Mouse (Mus musculus) MEL (cell line): ENCODE measurements around the gene Mapre3. TPM values are rescaled to one million over a fixed set of nuclear protein-coding genes. Genes with fewer than 3 reads are reported as not detected.

ENCODE experiments used
- DNase-seq: peaks from one replicate; pipeline ENCODE4 v3.0.0; 2011; ENCODE audit warnings: low read depth, low spot score
- H3K27ac ChIP-seq: 2 replicates; pipeline ENCODE4 v1.5.1; 2012; ENCODE audit warnings: low read depth, mild to moderate bottlenecking, control low read depth, low read length, moderate library complexity; ENCODE audit not compliant: control insufficient read depth
- H3K27me3 ChIP-seq, 2 experiments: fragments of 150-350 bp in 1 of 2; sonication (generic) in 1 of 2; 2 replicates each; pipeline ENCODE4 v1.6.1; 2012; ENCODE audit warnings: low read length in 2 of 2, mild to moderate bottlenecking in 2 of 2, improper control_type of control experiment in 1 of 2, moderate library complexity in 1 of 2; ENCODE audit not compliant: insufficient read depth in 2 of 2, control insufficient read depth in 1 of 2
- H3K36me3 ChIP-seq, 2 experiments: 2 replicates each; pipeline ENCODE4 v1.6.1; 2012 to 2014; ENCODE audit warnings: low read length in 2 of 2, improper control_type of control experiment in 1 of 2, inconsistent platforms in 1 of 2, mild to moderate bottlenecking in 1 of 2; ENCODE audit not compliant: insufficient read depth in 2 of 2, control insufficient read depth in 1 of 2
- H3K4me1 ChIP-seq, 2 experiments: fragments of 150-350 bp in 1 of 2; sonication (generic) in 1 of 2; 2 replicates each; pipeline ENCODE4 v1.6.1; 2012; ENCODE audit warnings: low read length in 2 of 2, improper control_type of control experiment in 1 of 2, mild to moderate bottlenecking in 1 of 2; ENCODE audit not compliant: insufficient read depth in 2 of 2, control insufficient read depth in 1 of 2
- H3K4me3 ChIP-seq, 2 experiments: fragments of 150-350 bp in 1 of 2; sonication (generic) in 1 of 2; 2 replicates each; pipeline ENCODE4 v1.5.1; 2012; ENCODE audit warnings: low read depth in 2 of 2, low read length in 2 of 2, mild to moderate bottlenecking in 2 of 2, moderate library complexity in 2 of 2, control low read depth in 1 of 2, improper control_type of control experiment in 1 of 2; ENCODE audit not compliant: control insufficient read depth in 1 of 2, insufficient read depth in 1 of 2
- H3K79me2 ChIP-seq: 2 replicates; pipeline ENCODE4 v1.6.1; 2012; ENCODE audit warnings: mild to moderate bottlenecking, low read length, moderate library complexity; ENCODE audit not compliant: control insufficient read depth, poor library complexity, insufficient read depth
- H3K9ac ChIP-seq: 2 replicates; pipeline ENCODE4 v1.6.1; 2012; ENCODE audit warnings: low read depth, mild to moderate bottlenecking, control low read depth, low read length, moderate library complexity; ENCODE audit not compliant: control insufficient read depth, poor library complexity, severe bottlenecking
- H3K9me3 ChIP-seq: fragments of 150-350 bp; sonication (generic); replicated peaks from 2 replicates; pipeline ENCODE4 v1.6.1; 2012; ENCODE audit warnings: mild to moderate bottlenecking, low read length, improper control_type of control experiment, moderate library complexity; ENCODE audit not compliant: insufficient read depth
- CHD1 ChIP-seq: IDR thresholded peaks from 2 replicates; pipeline ENCODE4 v1.6.1; 2012; ENCODE audit warnings: low read depth, mild to moderate bottlenecking, inconsistent platforms, low read length, improper control_type of control experiment
- CHD2 ChIP-seq: IDR thresholded peaks from 2 replicates; pipeline ENCODE4 v1.6.1; 2011; ENCODE audit warnings: low read length, improper control_type of control experiment
- CTCF ChIP-seq, 3 experiments: IDR thresholded peaks in 2 of 3; conservative IDR thresholded peaks in 1 of 3; 2 replicates each; pipeline ENCODE4 v1.5.1; 2011 to 2012; ENCODE audit warnings: low read length in 3 of 3, low read depth in 2 of 3, mild to moderate bottlenecking in 2 of 3, improper control_type of control experiment in 1 of 3, inconsistent platforms in 1 of 3, mixed read lengths in 1 of 3, moderate library complexity in 1 of 3; ENCODE audit not compliant: control insufficient read depth in 1 of 3, insufficient read depth in 1 of 3, poor library complexity in 1 of 3, severe bottlenecking in 1 of 3
- E2F4 ChIP-seq: IDR thresholded peaks from 2 replicates; pipeline ENCODE4 v1.6.1; 2011; ENCODE audit warnings: low read depth, low read length, improper control_type of control experiment, borderline replicate concordance
- ELF1 ChIP-seq: IDR thresholded peaks from 2 replicates; pipeline ENCODE4 v1.6.1; 2014; ENCODE audit warnings: low read depth, mild to moderate bottlenecking, inconsistent platforms, low read length, improper control_type of control experiment, moderate library complexity
- GABPA ChIP-seq: IDR thresholded peaks from 2 replicates; pipeline ENCODE4 v1.6.1; 2012; ENCODE audit warnings: low read depth, mild to moderate bottlenecking, inconsistent platforms, low read length, improper control_type of control experiment, moderate library complexity
- GATA1 ChIP-seq: IDR thresholded peaks from 2 replicates; pipeline ENCODE4 v1.6.1; 2011; ENCODE audit warnings: low read depth, low read length, improper control_type of control experiment
- HCFC1 ChIP-seq: IDR thresholded peaks from 2 replicates; pipeline ENCODE4 v1.6.1; 2012; ENCODE audit warnings: low read depth, mild to moderate bottlenecking, inconsistent platforms, low read length, improper control_type of control experiment, moderate library complexity
- JUND ChIP-seq: IDR thresholded peaks from 2 replicates; pipeline ENCODE4 v1.6.1; 2011; ENCODE audit warnings: low read depth, mild to moderate bottlenecking, improper control_type of control experiment, low read length
- MAX ChIP-seq: IDR thresholded peaks from 2 replicates; pipeline ENCODE4 v1.6.1; 2011; ENCODE audit warnings: low read length, improper control_type of control experiment
- MAZ ChIP-seq: IDR thresholded peaks from 2 replicates; pipeline ENCODE4 v1.6.1; 2012; ENCODE audit warnings: low read depth, mild to moderate bottlenecking, inconsistent platforms, low read length, improper control_type of control experiment
- MXI1 ChIP-seq: IDR thresholded peaks from 2 replicates; pipeline ENCODE4 v1.6.1; 2011; ENCODE audit warnings: mild to moderate bottlenecking, low read depth, low read length, improper control_type of control experiment
- MYC ChIP-seq: IDR thresholded peaks from 2 replicates; pipeline ENCODE4 v1.6.1; 2011; ENCODE audit warnings: low read depth, mild to moderate bottlenecking, low read length, improper control_type of control experiment, moderate library complexity
- NELFE ChIP-seq: IDR thresholded peaks from 2 replicates; pipeline ENCODE4 v1.6.1; 2011; ENCODE audit warnings: low read depth, low read length, improper control_type of control experiment
- NRF1 ChIP-seq: IDR thresholded peaks from 2 replicates; pipeline ENCODE4 v1.6.1; 2014; ENCODE audit warnings: low read depth, mild to moderate bottlenecking, inconsistent platforms, low read length, improper control_type of control experiment, moderate library complexity; ENCODE audit not compliant: poor library complexity, insufficient read depth, severe bottlenecking
- POLR2A ChIP-seq, 2 experiments: IDR thresholded peaks; 2 replicates each; pipeline ENCODE4 v1.6.1; 2011 to 2012; ENCODE audit warnings: low read length in 2 of 2, mild to moderate bottlenecking in 2 of 2, control low read depth in 1 of 2, improper control_type of control experiment in 1 of 2, low read depth in 1 of 2, moderate library complexity in 1 of 2; ENCODE audit not compliant: control insufficient read depth in 1 of 2, insufficient read depth in 1 of 2, poor library complexity in 1 of 2
- POLR2AphosphoS2 ChIP-seq: IDR thresholded peaks from 2 replicates; pipeline ENCODE4 v1.6.1; 2011; ENCODE audit warnings: low read length, improper control_type of control experiment
- RAD21 ChIP-seq: IDR thresholded peaks from 2 replicates; pipeline ENCODE4 v1.6.1; 2011; ENCODE audit warnings: mild to moderate bottlenecking, low read depth, low read length, improper control_type of control experiment
- RCOR1 ChIP-seq: IDR thresholded peaks from 2 replicates; pipeline ENCODE4 v1.6.1; 2012; ENCODE audit warnings: low read depth, mild to moderate bottlenecking, inconsistent platforms, low read length, improper control_type of control experiment
- SIN3A ChIP-seq: IDR thresholded peaks from 2 replicates; pipeline ENCODE4 v1.6.1; 2012; ENCODE audit warnings: low read length, improper control_type of control experiment, inconsistent platforms
- SMC3 ChIP-seq: IDR thresholded peaks from 2 replicates; pipeline ENCODE4 v1.6.1; 2011; ENCODE audit warnings: low read depth, low read length, improper control_type of control experiment
- TAL1 ChIP-seq: IDR thresholded peaks from 2 replicates; pipeline ENCODE4 v1.6.1; 2012; ENCODE audit warnings: mild to moderate bottlenecking, inconsistent platforms, low read length, moderate library complexity, mixed read lengths
- TBP ChIP-seq: IDR thresholded peaks from 2 replicates; pipeline ENCODE4 v1.8.0; 2011; ENCODE audit warnings: low read depth, low read length, improper control_type of control experiment
- TCF12 ChIP-seq: IDR thresholded peaks from 2 replicates; pipeline ENCODE4 v1.6.1; 2014; ENCODE audit warnings: low read depth, mild to moderate bottlenecking, inconsistent platforms, low read length, improper control_type of control experiment, moderate library complexity
- USF1 ChIP-seq: IDR thresholded peaks from 2 replicates; pipeline ENCODE4 v1.6.1; 2014; ENCODE audit warnings: low read depth, mild to moderate bottlenecking, inconsistent platforms, low read length, improper control_type of control experiment, moderate library complexity
- ZC3H11A ChIP-seq: IDR thresholded peaks from 2 replicates; pipeline ENCODE4 v1.6.1; 2012; ENCODE audit warnings: low read depth, mild to moderate bottlenecking, inconsistent platforms, low read length, improper control_type of control experiment
- polyA plus RNA-seq, 2 experiments: library from polyadenylated mRNA; stranded (reverse) in 1 of 2; unstranded in 1 of 2; fragments of >175 nt in 1 of 2; fragments of >200 nt in 1 of 2; gene quantifications; 2 replicates each; pipeline versions ENCODE4 v1.2.1 to v1.2.4; 2012; ENCODE audit warnings: low replicate concordance in 2 of 2, low read depth in 1 of 2; ENCODE audit not compliant: insufficient read length in 2 of 2, insufficient read depth in 1 of 2, missing spikeins in 1 of 2
- total RNA-seq: library from RNA; depleted of rRNA; stranded (reverse); fragments of 300-350 nt; gene quantifications from 2 replicates; pipeline ENCODE4 v1.2.3, GENCODE M21; 2012

Gene Mapre3
- total and polyA plus RNA-seq, 3 experiments, result 0.04 to 0.81 TPM; not detected in 1

DNA sequence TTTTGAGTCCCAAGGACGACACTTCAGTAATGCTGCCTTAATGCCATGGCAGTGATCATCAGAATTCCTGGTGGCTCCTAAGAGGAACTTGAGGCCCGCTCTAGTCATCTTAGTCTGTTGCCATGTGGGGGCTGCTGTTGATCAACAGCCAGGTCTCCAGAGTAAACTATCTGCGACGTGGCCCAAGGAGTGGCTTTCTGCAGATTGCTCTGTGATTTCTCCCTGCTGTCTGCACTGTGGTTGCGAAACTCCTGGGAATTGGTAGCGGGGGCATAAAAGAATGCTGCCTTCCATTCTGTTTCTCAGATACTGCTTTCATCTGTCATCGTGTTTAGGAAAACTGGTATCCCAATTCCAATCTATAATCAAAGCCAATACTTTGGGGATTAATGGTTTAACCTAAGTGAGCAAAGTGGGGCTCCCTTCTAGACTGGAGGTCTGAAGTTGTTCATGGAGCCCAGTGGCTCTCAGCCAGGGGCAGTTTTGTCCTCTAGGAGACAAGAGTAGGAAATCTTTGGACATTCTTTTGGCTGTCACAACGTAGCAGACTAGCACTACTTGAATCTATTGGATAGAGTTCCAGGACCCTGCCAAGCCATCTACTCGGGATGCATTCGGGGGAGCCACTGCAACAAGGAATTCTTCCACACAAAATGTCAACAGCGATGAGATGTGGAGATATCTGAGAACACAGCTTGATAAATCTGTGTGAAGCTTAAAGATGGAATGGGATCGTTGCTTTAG lies 11.5 kb upstream of the Mapre3 start:
- DNase-seq, result no peak
- H3K27me3 ChIP-seq, result peaks cover 20 to 39% of the 10 kb centered on the region in 2 experiments

DNA sequence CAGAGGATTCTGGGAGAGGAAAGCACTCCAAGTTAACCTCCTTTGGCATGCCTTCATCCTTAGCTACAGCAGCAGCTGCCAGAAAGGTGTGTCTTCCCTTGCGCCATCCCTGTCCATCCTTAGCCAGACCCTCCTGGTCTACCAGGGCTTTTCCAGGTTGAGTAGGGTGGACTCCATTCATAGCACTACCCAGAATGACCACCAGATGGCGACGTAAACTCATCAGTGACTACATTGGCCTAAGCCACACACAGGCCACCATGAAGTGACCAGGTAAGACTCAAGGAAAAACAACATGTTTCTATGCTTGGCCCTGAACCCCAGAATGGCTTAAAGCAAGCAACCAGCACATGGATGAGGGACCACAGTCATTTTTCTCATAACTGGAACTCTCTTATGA lies 8.3 kb upstream of the Mapre3 start:
- no peaks in the 10 kb centered on the region for H3K36me3 ChIP-seq
- no peak overlapping the region for H3K9ac ChIP-seq
- DNase-seq, result peak; percentile 83
- H3K9me3 ChIP-seq, result no peaks in the 10 kb centered on the region
- no peak overlapping the region for H3K27ac ChIP-seq
- no peaks in the 10 kb centered on the region for H3K79me2 ChIP-seq
- H3K27me3 ChIP-seq, result peaks cover 25 to 51% of the 10 kb centered on the region in 2 experiments
- TF ChIP-seq ELF1 (no peak), CHD1 (no peak), CTCF (IDR thresholded peaks at IDR 0.05 in 2 of 3, conservative IDR thresholded peaks at IDR 0.05 in 1 of 3; ENCODE audit: control insufficient read depth in 1 of 3, insufficient read depth in 1 of 3, low read depth in 2 of 3, low read length in 3 of 3, poor library complexity in 1 of 3, severe bottlenecking in 1 of 3) (peak; percentile 91 to 99 (median 99)), GABPA (no peak), RAD21 (peak; percentile 99), SMC3 (peak; percentile 98), HCFC1 (no peak), CHD2 (no peak), ZC3H11A (peak; percentile 97)
- H3K4me3 ChIP-seq, result no peak overlapping the region
- no peaks in the 10 kb centered on the region for H3K4me1 ChIP-seq

More for the DNA sequence above, 11.5 kb upstream of the Mapre3 start:
- H3K79me2 ChIP-seq, result no peaks in the 10 kb centered on the region
- H3K4me1 ChIP-seq, result peaks cover 3 to 12% of the 10 kb centered on the region in 2 experiments
- no peak overlapping the region for H3K4me3 ChIP-seq
- H3K9me3 ChIP-seq, result no peaks in the 10 kb centered on the region
- no peak overlapping the region for H3K27ac ChIP-seq
- TF ChIP-seq TAL1, result no peak
- no peak for TF ChIP-seq MAZ
- TF ChIP-seq JUND, result no peak
- no peak for TF ChIP-seq POLR2AphosphoS2
- no peak for TF ChIP-seq TBP
- TF ChIP-seq RCOR1, result no peak
- TF ChIP-seq NRF1, result no peak
- no peak for TF ChIP-seq RAD21
- no peak for TF ChIP-seq TCF12
- no peak for TF ChIP-seq E2F4
- TF ChIP-seq MAX, result no peak
- no peak for TF ChIP-seq NELFE
- TF ChIP-seq USF1, result no peak
- TF ChIP-seq MXI1, result no peak
- no peak for TF ChIP-seq SIN3A
- TF ChIP-seq POLR2A (IDR thresholded peaks at IDR 0.05; ENCODE audit: control insufficient read depth in 1 of 2, insufficient read depth in 1 of 2, low read depth in 1 of 2, low read length in 2 of 2, poor library complexity in 1 of 2), result no peak
- no peak for TF ChIP-seq GATA1
- no peak for TF ChIP-seq HCFC1
- TF ChIP-seq MYC, result no peak
- H3K9ac ChIP-seq, result no peak overlapping the region
- H3K36me3 ChIP-seq, result peaks cover 0 to 9% of the 10 kb centered on the region in 2 experiments; a peak in 2 of 4 replicates
